Mouse (Mus musculus) c-Kit-positive CD71-negative TER-119-negative erythroid progenitor cells, embryonic 14.5 days (primary cell): ENCODE data around the gene Strn3.
"Not testable (repeated sequence)": the region's sequence is repeated elsewhere in the genome, so short reads cannot be mapped to it uniquely, and the experiment has no call there.

Experiments used
- DNase-seq: peaks from one replicate; pipeline ENCODE4 v3.0.0-alpha.2; 2013; ENCODE audit warnings: low read depth

Gene Strn3

GRCm38 (mm10) chr12:51693419-51693818 is 1.7 kb upstream of the Strn3 start:
- DNase-seq = no peak

- DNase-seq = not testable (repeated sequence)
Observed at GRCm38 (mm10) chr12:51692870-51693269, 1.2 kb upstream of the Strn3 start.

- DNase-seq = peak; percentile 41
Observed at GRCm38 (mm10) chr12:51690893-51691844, 528 bp downstream of the Strn3 start, which contains the start of gene Ap4s1. Gene Ap4s1 (plus strand): TSS chr12:51691033.

- no peak for DNase-seq
Observed at GRCm38 (mm10) chr12:51688546-51688945, 3.2 kb downstream of the Strn3 start.

GRCm38 (mm10) chr12:51678844-51679243 is 12.9 kb downstream of the Strn3 start:
- no peak for DNase-seq

GRCm38 (mm10) chr12:51676442-51676841 is 15.3 kb downstream of the Strn3 start:
- no peak for DNase-seq

- DNase-seq = no peak
Observed at GRCm38 (mm10) chr12:51673270-51673669, 18.4 kb downstream of the Strn3 start.

- DNase-seq = no peak
Observed at GRCm38 (mm10) chr12:51671231-51671891, 20.3 kb downstream of the Strn3 start.

- no peak for DNase-seq
Observed at GRCm38 (mm10) chr12:51666708-51667430, 24.8 kb downstream of the Strn3 start.

GRCm38 (mm10) chr12:51663908-51664307 is 27.8 kb downstream of the Strn3 start:
- no peak for DNase-seq

GRCm38 (mm10) chr12:51663011-51663410 is 28.7 kb downstream of the Strn3 start:
- no peak for DNase-seq

GRCm38 (mm10) chr12:51655944-51656465 is 35.7 kb downstream of the Strn3 start:
- DNase-seq = no peak

GRCm38 (mm10) chr12:51649401-51649800 is 42.3 kb downstream of the Strn3 start:
- DNase-seq = not testable (repeated sequence)

- DNase-seq = peak; percentile 38
Observed at GRCm38 (mm10) chr12:51641871-51642270, 49.8 kb downstream of the Strn3 start.

- DNase-seq = no peak
Observed at GRCm38 (mm10) chr12:51636689-51637470, 54.8 kb downstream of the Strn3 start.

- DNase-seq = no peak
Observed at GRCm38 (mm10) chr12:51636260-51636659, 55.4 kb downstream of the Strn3 start.

GRCm38 (mm10) chr12:51633481-51633880 is 58.2 kb downstream of the Strn3 start:
- DNase-seq = no peak

- DNase-seq = no peak
Observed at GRCm38 (mm10) chr12:51623366-51623694, 68.4 kb downstream of the Strn3 start.

- DNase-seq = no peak
Observed at GRCm38 (mm10) chr12:51622670-51623365, 68.9 kb downstream of the Strn3 start.

- no peak for DNase-seq
Observed at GRCm38 (mm10) chr12:51621161-51621560, 70.5 kb downstream of the Strn3 start.

- DNase-seq = no peak
Observed at GRCm38 (mm10) chr12:51620572-51620971, 71.1 kb downstream of the Strn3 start.
